Mouse (Mus musculus): ENCODE data around the gene Cotl1. TPM values are rescaled to one million over a fixed set of nuclear protein-coding genes. Genes with fewer than 3 reads are reported as not detected.

Cotl1 gene
- polyA plus RNA-seq, 1 experiment from 2014 or later: 51.4 TPM

DNA sequence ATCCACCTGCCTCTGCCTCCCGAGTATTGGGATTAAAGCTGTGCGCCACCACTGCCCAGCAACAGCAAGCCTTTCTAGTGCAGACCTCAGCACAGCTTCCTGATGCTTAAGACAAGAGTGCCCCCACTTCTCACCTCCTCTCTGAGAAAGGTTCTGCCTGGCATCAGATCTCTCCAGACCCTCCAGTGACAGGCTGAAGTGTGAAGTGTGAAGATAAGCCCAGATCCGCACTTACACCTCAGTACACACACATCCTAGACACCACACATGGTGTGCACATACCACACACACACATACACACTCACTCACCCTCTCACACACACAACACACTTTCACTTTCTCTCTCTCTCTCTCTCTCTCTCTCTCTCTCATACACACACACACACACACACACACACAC, 53.5 kb downstream of the Cotl1 start:
- Histone ChIP-seq H3K4me2 (no peak overlapping the region), H3K27ac (replicated peaks) (no peak overlapping the region), H3K9ac (no peak overlapping the region), H3K4me3 (no peak overlapping the region), H3K4me1 (peaks cover 22% of the 10 kb centered on the region), H3K36me3 (no peaks in the 10 kb centered on the region), H3K27me3 (replicated peaks) (peaks cover 31% of the 10 kb centered on the region), H3K9me3 (no peaks in the 10 kb centered on the region)
- WGBS: 40% methylated on average over 3 of the region's 3 CpGs
- ATAC-seq (ENCODE audit: extremely low read depth, insufficient number of reproducible peaks, low FRiP score, low TSS enrichment): no peak

DNA sequence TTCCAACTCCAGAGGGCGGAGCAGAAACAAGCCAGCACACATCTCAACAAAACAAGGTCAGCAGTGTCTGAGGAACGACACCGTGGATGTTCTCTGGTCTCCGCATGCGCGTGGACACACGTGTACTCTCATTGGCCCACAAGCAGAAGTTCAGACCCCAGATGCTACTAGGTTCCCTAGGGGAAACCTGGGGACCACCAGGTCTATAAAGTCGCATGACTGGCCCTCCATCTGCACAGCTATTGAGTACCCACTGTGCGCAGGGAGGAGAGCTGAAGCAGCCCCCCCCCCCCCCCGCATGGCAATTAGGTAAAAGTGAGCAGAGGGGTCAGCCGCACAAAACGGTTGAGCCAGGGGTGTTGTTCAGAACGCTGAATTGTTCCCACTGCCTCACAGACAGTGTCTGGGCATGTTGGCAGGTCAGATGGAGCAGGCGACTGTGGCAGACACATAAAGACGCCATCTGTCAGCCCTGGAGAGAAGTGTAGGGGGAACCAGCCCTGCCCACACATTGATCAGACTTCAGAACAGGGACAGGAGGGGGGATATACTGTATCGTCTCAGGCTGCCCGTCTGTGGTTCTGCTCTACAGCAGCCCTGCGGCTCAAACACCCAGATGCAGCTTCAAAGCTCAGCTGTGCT, 54.5 kb downstream of the Cotl1 start:
- no peak overlapping the region for H3K9ac ChIP-seq
- H3K4me1 ChIP-seq: peaks cover 12% of the 10 kb centered on the region
- no peaks in the 10 kb centered on the region for H3K36me3 ChIP-seq
- no peak overlapping the region for H3K4me2 ChIP-seq
- no peak overlapping the region for H3K4me3 ChIP-seq
- H3K27me3 ChIP-seq (replicated peaks): peaks cover 34% of the 10 kb centered on the region
- no peaks in the 10 kb centered on the region for H3K9me3 ChIP-seq
- no peak for ATAC-seq (ENCODE audit: extremely low read depth, insufficient number of reproducible peaks, low FRiP score, low TSS enrichment)
- WGBS: 71% methylated on average over 18 of the region's 18 CpGs
- no peak overlapping the region for H3K27ac ChIP-seq (replicated peaks)

- Histone ChIP-seq H3K9ac (no peak overlapping the region), H3K36me3 (no peaks in the 10 kb centered on the region), H3K4me1 (peaks cover 12% of the 10 kb centered on the region), H3K9me3 (no peaks in the 10 kb centered on the region), H3K27me3 (replicated peaks) (peaks cover 37% of the 10 kb centered on the region), H3K4me3 (no peak overlapping the region), H3K27ac (replicated peaks) (no peak overlapping the region), H3K4me2 (no peak overlapping the region)
- no peak for ATAC-seq (ENCODE audit: extremely low read depth, insufficient number of reproducible peaks, low FRiP score, low TSS enrichment)
- 75% methylated on average over 7 of the region's 7 CpGs for WGBS
Measured at GRCm38 (mm10) chr8:119784676-119785075, 55.7 kb downstream of the Cotl1 start.

DNA sequence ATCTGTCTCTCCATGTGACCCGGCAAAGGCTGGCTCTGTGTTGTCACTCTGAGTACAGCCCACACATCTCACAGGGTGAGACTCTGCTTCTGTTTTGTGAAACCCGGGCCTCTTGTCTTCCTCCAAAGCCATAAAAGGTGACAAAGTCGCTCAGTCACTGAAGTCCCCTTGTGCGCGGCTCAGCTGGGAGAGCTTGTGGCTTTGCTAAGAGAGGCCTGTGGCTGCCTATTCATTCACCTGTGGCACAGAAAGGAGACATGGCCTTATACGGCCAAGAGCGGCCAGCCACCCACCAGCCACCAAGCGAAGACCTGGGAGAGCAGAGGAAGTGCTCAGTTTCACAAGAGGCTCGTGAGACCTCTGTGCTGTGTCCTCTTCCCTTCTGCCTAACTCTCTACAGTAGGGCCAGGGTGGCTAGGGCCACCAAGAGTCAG, 56.2 kb downstream of the Cotl1 start:
- H3K4me1 ChIP-seq: peaks cover 12% of the 10 kb centered on the region
- 46% methylated on average over 9 of the region's 9 CpGs for WGBS
- H3K36me3 ChIP-seq: no peaks in the 10 kb centered on the region
- H3K9me3 ChIP-seq: no peaks in the 10 kb centered on the region
- no peak overlapping the region for H3K27ac ChIP-seq (replicated peaks)
- H3K4me2 ChIP-seq: no peak overlapping the region
- no peak for ATAC-seq (ENCODE audit: extremely low read depth, insufficient number of reproducible peaks, low FRiP score, low TSS enrichment)
- H3K27me3 ChIP-seq (replicated peaks): peaks cover 36% of the 10 kb centered on the region
- peak overlapping the region; percentile 28 for H3K9ac ChIP-seq
- no peak overlapping the region for H3K4me3 ChIP-seq

- H3K4me3 ChIP-seq: no peak overlapping the region
- peaks cover 17% of the 10 kb centered on the region for H3K4me1 ChIP-seq
- no peak for ATAC-seq (ENCODE audit: extremely low read depth, insufficient number of reproducible peaks, low FRiP score, low TSS enrichment)
- WGBS: 60% methylated on average over 6 of the region's 6 CpGs
- no peak overlapping the region for H3K9ac ChIP-seq
- no peak overlapping the region for H3K27ac ChIP-seq (replicated peaks)
- H3K27me3 ChIP-seq (replicated peaks): peaks cover 31% of the 10 kb centered on the region
- H3K4me2 ChIP-seq: no peak overlapping the region
- H3K9me3 ChIP-seq: no peaks in the 10 kb centered on the region
- no peaks in the 10 kb centered on the region for H3K36me3 ChIP-seq
Measured at GRCm38 (mm10) chr8:119783579-119783978, 56.8 kb downstream of the Cotl1 start.

- no peak overlapping the region for H3K9ac ChIP-seq
- WGBS: 8% methylated on average over 5 of the region's 5 CpGs
- no peak overlapping the region for H3K4me2 ChIP-seq
- no peaks in the 10 kb centered on the region for H3K36me3 ChIP-seq
- no peak overlapping the region for H3K27ac ChIP-seq (replicated peaks)
- ATAC-seq (ENCODE audit: extremely low read depth, insufficient number of reproducible peaks, low FRiP score, low TSS enrichment): no peak
- H3K4me3 ChIP-seq: no peak overlapping the region
- peaks cover 21% of the 10 kb centered on the region for H3K4me1 ChIP-seq
- H3K27me3 ChIP-seq (replicated peaks): peaks cover 31% of the 10 kb centered on the region
- no peaks in the 10 kb centered on the region for H3K9me3 ChIP-seq
Measured at GRCm38 (mm10) chr8:119782715-119783114, 57.6 kb downstream of the Cotl1 start.

DNA sequence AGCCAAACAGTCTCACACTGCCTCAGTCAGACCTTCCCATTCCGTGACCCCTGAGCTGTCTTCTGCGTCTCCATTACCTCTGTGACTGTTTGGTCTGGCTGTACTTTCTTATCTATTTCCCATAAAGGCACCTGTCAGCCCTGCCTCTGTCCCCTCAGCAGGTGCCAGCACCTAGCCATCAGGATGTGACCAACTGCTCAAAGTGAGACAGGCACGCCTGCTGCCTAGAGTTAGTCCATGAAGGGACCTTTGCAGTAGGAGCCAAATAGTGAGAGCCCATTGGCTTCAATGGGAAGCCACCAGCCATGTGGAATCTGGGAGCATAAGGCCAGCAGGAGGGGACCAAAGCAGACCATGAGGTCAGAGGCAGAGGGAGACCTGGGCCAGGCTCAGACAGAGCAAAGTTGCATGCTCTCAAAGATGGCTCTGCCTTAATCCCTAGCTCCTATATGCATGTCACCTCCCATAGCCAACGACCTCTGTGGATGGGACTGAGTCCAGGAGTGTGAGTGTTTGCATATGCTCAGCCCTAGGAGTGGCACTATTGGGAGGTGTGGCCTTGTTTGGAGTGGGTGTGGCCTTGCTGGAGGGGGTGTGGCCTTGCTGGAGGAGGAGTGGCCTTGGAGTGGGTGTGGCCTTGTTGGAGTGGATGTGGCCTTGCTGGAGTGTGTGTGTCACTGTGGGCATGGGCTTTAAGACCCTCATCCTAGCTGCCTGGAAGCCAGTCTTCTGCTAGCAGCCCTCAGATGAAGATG, 59.1 kb downstream of the Cotl1 start:
- peaks cover 33% of the 10 kb centered on the region for H3K4me1 ChIP-seq
- 50% methylated on average over 4 of the region's 4 CpGs for WGBS
- no peaks in the 10 kb centered on the region for H3K9me3 ChIP-seq

DNA sequence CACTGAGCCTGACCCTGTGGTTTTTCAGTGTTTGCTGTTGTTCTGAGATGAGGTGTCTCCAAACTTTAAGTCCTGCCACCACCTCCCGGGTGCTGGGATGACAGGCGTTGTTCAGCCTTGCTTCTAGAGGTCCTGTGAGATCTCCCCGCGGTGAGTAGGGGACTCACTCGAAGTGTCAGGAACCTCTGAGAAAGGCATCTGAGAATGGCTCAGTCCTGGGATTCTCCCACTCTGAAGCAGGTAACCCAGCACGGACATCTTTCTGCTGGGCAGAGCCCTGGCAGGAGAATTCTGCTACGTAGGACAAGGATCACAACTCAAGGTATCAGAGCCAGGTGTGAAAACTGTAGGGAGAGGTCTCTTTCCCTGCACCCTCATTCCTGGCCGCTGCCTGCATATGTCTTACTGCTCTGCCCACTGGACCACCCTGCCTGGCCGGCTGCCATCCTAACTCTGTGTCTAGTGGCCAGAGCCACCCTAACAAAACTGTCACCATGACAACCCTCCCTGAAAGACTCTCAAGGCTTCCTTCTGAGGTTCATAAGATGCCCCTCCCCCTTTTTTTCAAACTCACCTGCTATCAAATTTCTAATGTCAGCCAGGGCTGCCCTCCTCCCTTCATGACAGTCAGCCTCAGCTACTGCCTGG, 59.8 kb downstream of the Cotl1 start:
- H3K27ac ChIP-seq (replicated peaks): no peak overlapping the region
- H3K36me3 ChIP-seq: no peaks in the 10 kb centered on the region
- H3K4me2 ChIP-seq: no peak overlapping the region
- peaks cover 29% of the 10 kb centered on the region for H3K4me1 ChIP-seq
- peaks cover 22% of the 10 kb centered on the region for H3K27me3 ChIP-seq (replicated peaks)
- H3K4me3 ChIP-seq: no peak overlapping the region
- H3K9ac ChIP-seq: no peak overlapping the region
- no peaks in the 10 kb centered on the region for H3K9me3 ChIP-seq
- WGBS: 73% methylated on average over 9 of the region's 9 CpGs
- no peak for ATAC-seq (ENCODE audit: extremely low read depth, insufficient number of reproducible peaks, low FRiP score, low TSS enrichment)

More for the DNA sequence above, 59.1 kb downstream of the Cotl1 start:
- H3K4me2 ChIP-seq: no peak overlapping the region
- H3K27me3 ChIP-seq (replicated peaks): peaks cover 30% of the 10 kb centered on the region
- ATAC-seq (ENCODE audit: extremely low read depth, insufficient number of reproducible peaks, low FRiP score, low TSS enrichment): no peak
- H3K36me3 ChIP-seq: no peaks in the 10 kb centered on the region
- H3K27ac ChIP-seq (replicated peaks): no peak overlapping the region
- H3K4me3 ChIP-seq: no peak overlapping the region
- no peak overlapping the region for H3K9ac ChIP-seq

- peak overlapping the region; percentile 75 for H3K27ac ChIP-seq (replicated peaks)
- peaks cover 26% of the 10 kb centered on the region for H3K4me1 ChIP-seq
- H3K27me3 ChIP-seq (replicated peaks): peaks cover 10% of the 10 kb centered on the region
- H3K9me3 ChIP-seq: no peaks in the 10 kb centered on the region
- ATAC-seq (ENCODE audit: extremely low read depth, insufficient number of reproducible peaks, low FRiP score, low TSS enrichment): no peak
- H3K4me2 ChIP-seq: peak overlapping the region; percentile 96
- WGBS: 23% methylated on average over 14 of the region's 14 CpGs
- H3K4me3 ChIP-seq: peak overlapping the region; percentile 68
- H3K9ac ChIP-seq: peak overlapping the region; percentile 60; the same call in 1 of the 2 replicates
- H3K36me3 ChIP-seq: no peaks in the 10 kb centered on the region
Measured at GRCm38 (mm10) chr8:119779013-119779737, 61.2 kb downstream of the Cotl1 start.

GRCm38 (mm10) chr8:119778263-119778662, 62.1 kb downstream of the Cotl1 start, which contains the start of gene Tldc1:
Tldc1 (minus strand) TSS chr8:119778416.
- peak within 1 kb of the TSS; percentile 96 for H3K4me2 ChIP-seq
- peak; percentile 94 for ATAC-seq (ENCODE audit: extremely low read depth, insufficient number of reproducible peaks, low FRiP score, low TSS enrichment)
- H3K9me3 ChIP-seq: no peaks in the 10 kb centered on the region
- peaks cover 7% of the 10 kb centered on the region for H3K27me3 ChIP-seq (replicated peaks)
- no peaks in the 10 kb centered on the region; the same call in 1 of the 2 replicates for H3K36me3 ChIP-seq
- H3K4me3 ChIP-seq: peak within 1 kb of the TSS; percentile 68
- peak within 1 kb of the TSS; percentile 84 for H3K27ac ChIP-seq (replicated peaks)
- H3K9ac ChIP-seq: peak within 1 kb of the TSS; percentile 89
- H3K4me1 ChIP-seq: peaks cover 21% of the 10 kb centered on the region
- WGBS: under 1% methylated on average over 18 of the region's 18 CpGs

- peak overlapping the region; percentile 89 for H3K9ac ChIP-seq
- ATAC-seq (ENCODE audit: extremely low read depth, insufficient number of reproducible peaks, low FRiP score, low TSS enrichment): no peak
- WGBS: 22% methylated on average over 7 of the region's 7 CpGs
- H3K36me3 ChIP-seq: peaks cover 4% of the 10 kb centered on the region
- peak overlapping the region; percentile 96 for H3K4me2 ChIP-seq
- peaks cover 21% of the 10 kb centered on the region for H3K4me1 ChIP-seq
- no peaks in the 10 kb centered on the region for H3K9me3 ChIP-seq
- H3K27ac ChIP-seq (replicated peaks): peak overlapping the region; percentile 84
- H3K4me3 ChIP-seq: peak overlapping the region; percentile 68
- H3K27me3 ChIP-seq (replicated peaks): peaks cover 7% of the 10 kb centered on the region
Measured at GRCm38 (mm10) chr8:119777765-119778164, 62.6 kb downstream of the Cotl1 start.

Measured in heart, embryonic 13.5 days (tissue).